Mouse (Mus musculus) cerebellum, adult 2 months (tissue): Measurements from ENCODE around the gene Cpsf4.

Experiments used
- CTCF ChIP-seq: fragments of 200-500 bp; IDR thresholded peaks from 2 replicates; pipeline ENCODE4 v1.5.1; 2011; ENCODE audit warnings: low read depth, mild to moderate bottlenecking, control low read depth, low read length, moderate library complexity, borderline replicate concordance; ENCODE audit not compliant: insufficient read depth
- POLR2A ChIP-seq: fragments of 200-500 bp; IDR thresholded peaks from 2 replicates; pipeline ENCODE4 v1.6.1; 2011; ENCODE audit warnings: low read length, control low read depth, borderline replicate concordance; ENCODE audit not compliant: insufficient read depth

- TF ChIP-seq CTCF (no peak), POLR2A (no peak)
These were observed 23.4 kb downstream of the Cpsf4 start for GRCm38 (mm10) chr5:145190373-145190772.
